13 mouse cellular contexts compared by ENCODE assay signal in genomic region chr1:39445303-39446050, GRCm38 (mm10). TPM values are rescaled to one million over a fixed set of nuclear protein-coding genes. Genes with fewer than 3 reads are reported as not detected.
A peak's percentile ranks its signal among the peaks of the same experiment; 100 is the strongest.
DNase-seq lines count a peak whose midpoint lies in the region; ATAC-seq and TF ChIP-seq lines count a peak whose summit lies in the region.
"Had no signal": no experiment of that assay in that cellular context is flagged by ENCODE, and none has a peak within 500 bp of the region (broad histone marks: within the 10 kb centered on the region; RNA-seq: fewer than 3 reads in every experiment).

No protein-coding gene starts in this region.

- H3K4me3 ChIP-seq in cerebellum, adult 2 months (replicated peaks; ENCODE audit: insufficient read depth, low read depth, low read length), result no peak overlapping the region
- no peak overlapping the region for H3K4me3 ChIP-seq in heart, embryonic 15.5 days
- no peak overlapping the region for H3K4me3 ChIP-seq in lung, embryonic 16.5 days (ENCODE audit: low read length)
- no peak overlapping the region for H3K4me3 ChIP-seq in intestine, postnatal 0 days (ENCODE audit: low read depth, low read length)
- H3K4me3 ChIP-seq: liver, embryonic 15.5 days; midbrain, embryonic 12.5 days had no signal

- peaks cover 78% of the 10 kb centered on the region for H3K4me1 ChIP-seq in cerebellum, adult 2 months (ENCODE audit: control insufficient read depth, insufficient read depth, low read length)
- H3K4me1 ChIP-seq in heart, embryonic 15.5 days (replicated peaks), result peaks cover 86% of the 10 kb centered on the region
- H3K4me1 ChIP-seq in lung, embryonic 16.5 days (replicated peaks; ENCODE audit: control insufficient read depth, insufficient read depth, low read length), result peaks cover 22% of the 10 kb centered on the region
- H3K4me1 ChIP-seq in intestine, postnatal 0 days (replicated peaks; ENCODE audit: control insufficient read depth, insufficient read depth, low read length), result no peaks in the 10 kb centered on the region

- ATAC-seq in heart, embryonic 15.5 days (replicated peaks; ENCODE audit: insufficient number of reproducible peaks, insufficient read depth, low FRiP score, low read depth), result no peak
- no peak for ATAC-seq in lung, embryonic 16.5 days (ENCODE audit: low read depth)
- 0 out of 2 replicates have a peak, but pooled peaks have one; percentile 29 for ATAC-seq in intestine, postnatal 0 days

- no peak for TF ChIP-seq POLR2A in cerebellum, adult 2 months (IDR thresholded peaks at IDR 0.05; ENCODE audit: borderline replicate concordance, insufficient read depth, low read length)

- H3K27ac ChIP-seq in cerebellum, adult 2 months (ENCODE audit: insufficient read depth, low read length), result peak overlapping the region; percentile 81
- peak overlapping the region; percentile 65 for H3K27ac ChIP-seq in heart, embryonic 15.5 days
- peak overlapping the region; percentile 37; the same call in 1 of the 2 replicates for H3K27ac ChIP-seq in lung, embryonic 16.5 days (ENCODE audit: low read length)
- H3K27ac ChIP-seq in intestine, postnatal 0 days (ENCODE audit: low read depth, low read length), result no peak overlapping the region
- H3K27ac ChIP-seq: liver, embryonic 15.5 days; midbrain, embryonic 12.5 days had no signal

- no peak for TF ChIP-seq CTCF in cerebellum, adult 2 months (IDR thresholded peaks at IDR 0.05; ENCODE audit: borderline replicate concordance, insufficient read depth, low read depth, low read length)
- TF ChIP-seq CTCF in intestine, postnatal 0 days (IDR thresholded peaks at IDR 0.05; ENCODE audit: low read depth), result no peak

- intact Hi-C loops in heart, postnatal 14 days (cut with DNase I), result no loop called here

- H3K36me3 ChIP-seq in heart, embryonic 15.5 days, result no peaks in the 10 kb centered on the region
- no peaks in the 10 kb centered on the region for H3K36me3 ChIP-seq in lung, embryonic 16.5 days (ENCODE audit: control insufficient read depth, insufficient read depth, low read length)
- H3K36me3 ChIP-seq in intestine, postnatal 0 days (ENCODE audit: control insufficient read depth, insufficient read depth), result no peaks in the 10 kb centered on the region
- H3K36me3 ChIP-seq: liver, embryonic 15.5 days; midbrain, embryonic 12.5 days had no signal

- whole genome bisulfite sequencing in cerebellum, adult 2 months, result 63% methylated on average over 20 of the region's 20 CpGs
- 85% methylated on average over 20 of the region's 20 CpGs for WGBS in heart, embryonic 15.5 days
- 59% methylated on average over 20 of the region's 20 CpGs for WGBS in lung, embryonic 16.5 days
- WGBS in intestine, postnatal 0 days, result 40% methylated on average over 20 of the region's 20 CpGs

- no peak for DNase-seq in cerebellum, adult 2 months
- no peak for DNase-seq in cerebellum, adult 11 months
- DNase-seq in heart, postnatal 14 days, result no peak
- no peak for DNase-seq in lung, adult 18-20 months
- no peak for DNase-seq in B cell, adult 2 months
- DNase-seq: adrenal gland, adult 8-10 months; heart, postnatal 36 days; kidney, adult 11 months had no signal

- H3K4me2 ChIP-seq in heart, embryonic 15.5 days, result no peak overlapping the region
- no peak overlapping the region for H3K4me2 ChIP-seq in lung, embryonic 16.5 days (ENCODE audit: low read depth, low read length)
- H3K4me2 ChIP-seq in intestine, postnatal 0 days (replicated peaks; ENCODE audit: low read depth), result 0 out of 2 replicates have a peak overlapping the region, but pooled peaks have one; percentile 17
- H3K4me2 ChIP-seq: midbrain, embryonic 12.5 days had no signal

- no peaks in the 10 kb centered on the region for H3K27me3 ChIP-seq in cerebellum, adult 2 months (ENCODE audit: control insufficient read depth, insufficient read depth, low read length)
- H3K27me3 ChIP-seq in heart, embryonic 15.5 days, result no peaks in the 10 kb centered on the region
- no peaks in the 10 kb centered on the region for H3K27me3 ChIP-seq in lung, embryonic 16.5 days (ENCODE audit: control insufficient read depth, insufficient read depth, low read depth, low read length)
- no peaks in the 10 kb centered on the region for H3K27me3 ChIP-seq in intestine, postnatal 0 days (replicated peaks; ENCODE audit: control insufficient read depth, insufficient read depth, low read length)
- H3K27me3 ChIP-seq: liver, embryonic 15.5 days; midbrain, embryonic 12.5 days had no signal

- H3K9ac ChIP-seq in heart, embryonic 15.5 days, result no peak overlapping the region
- H3K9ac ChIP-seq in lung, embryonic 16.5 days (ENCODE audit: low read length), result no peak overlapping the region
- H3K9ac ChIP-seq in intestine, postnatal 0 days (ENCODE audit: low read depth, low read length), result no peak overlapping the region
- H3K9ac ChIP-seq: liver, embryonic 15.5 days; midbrain, embryonic 12.5 days had no signal

- no peaks in the 10 kb centered on the region for H3K9me3 ChIP-seq in heart, embryonic 15.5 days (replicated peaks)
- no peaks in the 10 kb centered on the region for H3K9me3 ChIP-seq in lung, embryonic 16.5 days (ENCODE audit: control insufficient read depth, low read length)
- no peaks in the 10 kb centered on the region for H3K9me3 ChIP-seq in intestine, postnatal 0 days (ENCODE audit: control insufficient read depth)
- H3K9me3 ChIP-seq: liver, embryonic 15.5 days; midbrain, embryonic 12.5 days had no signal

RNA-seq across cellular contexts. Expression of gene Tbc1d8, which starts 33.1 kb away (rescaled TPM):
- polyA plus RNA-seq in cerebellum, adult 2 months (2012; rRNA removed), result 29.2 and 34.0 TPM in 2 replicates
- 10.4 and 12.8 TPM in 2 replicates for polyA plus RNA-seq in heart, embryonic 15.5 days (2015; fragmentation: Nextera tagmentation; extraction: Ambion mirVana)
- 1 to 10 TPM; 6.6 to 7.6 TPM for total RNA-seq in heart, postnatal 14 days (2021)
- polyA plus RNA-seq in lung, embryonic 16.5 days (2015; fragmentation: Nextera tagmentation; extraction: Ambion mirVana), result 13.3 and 14.7 TPM in 2 replicates
- polyA plus RNA-seq in intestine, postnatal 0 days (2015; fragmentation: Nextera tagmentation; extraction: Ambion mirVana), result 4.2 and 4.7 TPM in 2 replicates
